Mouse (Mus musculus) thymus, adult 2 months (tissue): ENCODE data around the gene Smim5. TPM values are rescaled to one million over a fixed set of nuclear protein-coding genes. Genes with fewer than 3 reads are reported as not detected.

Source experiments
- DNase-seq: peaks from one replicate; pipeline ENCODE4 v3.0.0; 2021
- H3K27ac ChIP-seq: fragments of 200-500 bp; 2 replicates; pipeline ENCODE4 v1.5.1; 2012; ENCODE audit warnings: low read length, control low read depth; ENCODE audit not compliant: control insufficient read depth, insufficient read depth
- H3K27me3 ChIP-seq: fragments of 200-500 bp; 2 replicates; pipeline ENCODE4 v1.6.1; 2012; ENCODE audit warnings: mild to moderate bottlenecking, low read length, moderate library complexity, mixed read lengths; ENCODE audit not compliant: control insufficient read depth, insufficient read depth
- H3K36me3 ChIP-seq: fragments of 200-500 bp; 2 replicates; pipeline ENCODE4 v1.6.1; 2012; ENCODE audit warnings: mild to moderate bottlenecking, low read length, moderate library complexity; ENCODE audit not compliant: control insufficient read depth, insufficient read depth
- H3K4me1 ChIP-seq: fragments of 200-500 bp; replicated peaks from 2 replicates; pipeline ENCODE4 v1.6.1; 2012; ENCODE audit warnings: low read length; ENCODE audit not compliant: control insufficient read depth, insufficient read depth
- H3K4me3 ChIP-seq: fragments of 200-500 bp; 2 replicates; pipeline ENCODE4 v1.5.1; 2012; ENCODE audit warnings: mild to moderate bottlenecking, low read length, control low read depth, moderate library complexity; ENCODE audit not compliant: control insufficient read depth, insufficient read depth
- CTCF ChIP-seq: fragments of 200-500 bp; IDR thresholded peaks from 2 replicates; pipeline ENCODE4 v1.5.1; 2012; ENCODE audit warnings: mild to moderate bottlenecking, control low read depth, low read length, moderate library complexity, borderline replicate concordance; ENCODE audit not compliant: control insufficient read depth, poor library complexity, insufficient read depth; ENCODE audit errors: extremely low read depth
- POLR2A ChIP-seq: fragments of 200-500 bp; IDR thresholded peaks from 2 replicates; pipeline ENCODE4 v1.6.1; 2012; ENCODE audit warnings: mild to moderate bottlenecking, low read length, control low read depth, moderate library complexity; ENCODE audit not compliant: control insufficient read depth, poor library complexity, insufficient read depth; ENCODE audit errors: extremely low read depth
- WGBS: fragments of 180-500 bp; shearing (Covaris S2); methylation state at CpG from one replicate; pipeline ENCODE4 v1.1.7; 2018; 5-methylcytosine and 5-hydroxymethylcytosine counted together
- polyA plus RNA-seq: library from polyadenylated mRNA; depleted of rRNA; stranded (reverse); fragments of >200 nt; gene quantifications from 2 replicates; pipeline ENCODE4 v1.2.3, GENCODE M21; 2012

The Smim5 gene
- polyA plus RNA-seq, 1 experiment: 9.5 TPM

GRCm38 (mm10) chr11:115881002-115881401 lies 18.8 kb upstream of the Smim5 start:
- H3K27me3 ChIP-seq: no peaks in the 10 kb centered on the region
- TF ChIP-seq POLR2A (no peak), CTCF (peak; percentile 90)
- no peaks in the 10 kb centered on the region for H3K36me3 ChIP-seq
- 24% methylated on average over 5 of the region's 5 CpGs for WGBS
- H3K4me3 ChIP-seq: no peak overlapping the region
- DNase-seq: peak; percentile 56
- peaks cover 9% of the 10 kb centered on the region for H3K4me1 ChIP-seq
- H3K27ac ChIP-seq: no peak overlapping the region

GRCm38 (mm10) chr11:115883251-115883650 lies 16.5 kb upstream of the Smim5 start:
- TF ChIP-seq POLR2A (no peak), CTCF (no peak)
- 77% methylated on average over 17 of the region's 17 CpGs for WGBS
- Histone ChIP-seq H3K27me3 (no peaks in the 10 kb centered on the region), H3K36me3 (no peaks in the 10 kb centered on the region), H3K27ac (no peak overlapping the region), H3K4me3 (no peak overlapping the region), H3K4me1 (no peaks in the 10 kb centered on the region)
- no peak for DNase-seq

- TF ChIP-seq POLR2A: no peak
- no peak for TF ChIP-seq CTCF
- Histone ChIP-seq H3K4me1 (no peaks in the 10 kb centered on the region), H3K27me3 (no peaks in the 10 kb centered on the region), H3K27ac (no peak overlapping the region), H3K36me3 (no peaks in the 10 kb centered on the region), H3K4me3 (no peak overlapping the region)
- DNase-seq: no peak
- WGBS: 96% methylated on average over 3 of the region's 3 CpGs
Observed at GRCm38 (mm10) chr11:115884361-115884760, 15.4 kb upstream of the Smim5 start.

- no peak for DNase-seq
- 91% methylated on average over 11 of the region's 11 CpGs for WGBS
- H3K27me3 ChIP-seq: no peaks in the 10 kb centered on the region
- H3K36me3 ChIP-seq: no peaks in the 10 kb centered on the region
- H3K4me1 ChIP-seq: peaks cover 4% of the 10 kb centered on the region; the same call in 1 of the 2 replicates
- no peak overlapping the region for H3K27ac ChIP-seq
- no peak for TF ChIP-seq POLR2A
- TF ChIP-seq CTCF: no peak
- no peak overlapping the region for H3K4me3 ChIP-seq
Observed at GRCm38 (mm10) chr11:115885281-115885680, 14.5 kb upstream of the Smim5 start.

GRCm38 (mm10) chr11:115886446-115886845 lies 13.3 kb upstream of the Smim5 start:
- no peaks in the 10 kb centered on the region for H3K36me3 ChIP-seq

GRCm38 (mm10) chr11:115888020-115888419 lies 11.7 kb upstream of the Smim5 start:
- WGBS: 68% methylated on average over 5 of the region's 5 CpGs
- no peak overlapping the region for H3K4me3 ChIP-seq
- H3K36me3 ChIP-seq: no peaks in the 10 kb centered on the region
- no peaks in the 10 kb centered on the region for H3K27me3 ChIP-seq
- no peak for DNase-seq
- TF ChIP-seq CTCF (no peak), POLR2A (no peak)
- H3K27ac ChIP-seq: no peak overlapping the region
- peaks cover 4% of the 10 kb centered on the region; the same call in 1 of the 2 replicates for H3K4me1 ChIP-seq

More at GRCm38 (mm10) chr11:115886446-115886845, 13.3 kb upstream of the Smim5 start:
- Histone ChIP-seq H3K4me1 (peaks cover 4% of the 10 kb centered on the region; the same call in 1 of the 2 replicates), H3K4me3 (no peak overlapping the region), H3K27me3 (no peaks in the 10 kb centered on the region), H3K27ac (no peak overlapping the region)
- DNase-seq: no peak
- TF ChIP-seq CTCF (no peak), POLR2A (no peak)
- 98% methylated on average over 11 of the region's 11 CpGs for WGBS

- no peak for DNase-seq
- H3K27ac ChIP-seq: no peak overlapping the region
- peaks cover 4% of the 10 kb centered on the region; the same call in 1 of the 2 replicates for H3K4me1 ChIP-seq
- 91% methylated on average over 6 of the region's 6 CpGs for WGBS
- H3K4me3 ChIP-seq: no peak overlapping the region
- no peaks in the 10 kb centered on the region for H3K27me3 ChIP-seq
- no peaks in the 10 kb centered on the region for H3K36me3 ChIP-seq
- TF ChIP-seq CTCF (no peak), POLR2A (no peak)
Observed at GRCm38 (mm10) chr11:115889159-115889558, 10.6 kb upstream of the Smim5 start.
